Mouse (Mus musculus) C2C12 (cell line): ENCODE measurements at regions not wholly inside any gene's neighbourhood (a gene's known extent, or its start where the extent isn't known, plus 50 kb on each side); places are given as distances from the start of the nearest gene placed in this dataset.
A peak's percentile ranks its signal among the peaks of the same experiment; 100 is the strongest.

Source experiments
- H3K27me3 ChIP-seq: one replicate; pipeline ENCODE4 v1.6.1; 2011; ENCODE audit not compliant: control insufficient read depth, insufficient read depth, insufficient read length
- H3K36me3 ChIP-seq: one replicate; pipeline ENCODE4 v1.6.1; 2011; ENCODE audit not compliant: control insufficient read depth, insufficient read depth
- H3K4me3 ChIP-seq: one replicate; pipeline ENCODE4 v1.5.1; 2011; ENCODE audit warnings: mild to moderate bottlenecking, control low read depth; ENCODE audit not compliant: poor library complexity, insufficient read depth, severe bottlenecking
- H3K79me2 ChIP-seq: one replicate; pipeline ENCODE4 v1.6.1; 2011; ENCODE audit not compliant: control insufficient read depth, insufficient read depth
- H3K79me3 ChIP-seq: one replicate; pipeline ENCODE4 v1.6.1; 2011; ENCODE audit warnings: low read depth, control low read depth
- H3ac ChIP-seq: one replicate; pipeline ENCODE3; 2011; ENCODE audit warnings: low read depth; ENCODE audit not compliant: control insufficient read depth, insufficient read length
- CEBPB ChIP-seq: IDR thresholded peaks from one replicate; pipeline ENCODE4 v1.6.1; 2011; ENCODE audit warnings: low read depth, mild to moderate bottlenecking, control low read depth, moderate library complexity
- CTCF ChIP-seq: IDR thresholded peaks from one replicate; pipeline ENCODE4 v1.5.1; 2011; ENCODE audit not compliant: control insufficient read depth, insufficient read depth, insufficient read length
- FOSL1 ChIP-seq: IDR thresholded peaks from one replicate; pipeline ENCODE4 v1.8.0; 2011; ENCODE audit warnings: mild to moderate bottlenecking, low read length; ENCODE audit not compliant: poor library complexity, insufficient read depth, severe bottlenecking
- MAX ChIP-seq: IDR thresholded peaks from one replicate; pipeline ENCODE4 v1.6.1; 2011; ENCODE audit warnings: mild to moderate bottlenecking, control low read depth
- MYOD1 ChIP-seq: IDR thresholded peaks from one replicate; pipeline ENCODE4 v1.6.1; 2011; ENCODE audit warnings: low read depth; ENCODE audit not compliant: control insufficient read depth, insufficient read length
- MYOG ChIP-seq: IDR thresholded peaks from one replicate; pipeline ENCODE4 v1.6.1; 2011; ENCODE audit not compliant: control insufficient read depth, insufficient read length; ENCODE audit errors: extremely low read depth
- USF1 ChIP-seq: IDR thresholded peaks from one replicate; pipeline ENCODE4 v1.6.1; 2011; ENCODE audit warnings: low read depth, mild to moderate bottlenecking, control low read depth, moderate library complexity

- TF ChIP-seq MAX, result no peak
- no peak for TF ChIP-seq FOSL1
- no peak for TF ChIP-seq CTCF
- no peak for TF ChIP-seq USF1
- TF ChIP-seq MYOD1, result no peak
- TF ChIP-seq MYOG, result no peak
- no peak for TF ChIP-seq CEBPB
- Histone ChIP-seq H3K36me3 (no peaks in the 10 kb centered on the region), H3K79me2 (no peaks in the 10 kb centered on the region), H3ac (no peak overlapping the region), H3K79me3 (no peaks in the 10 kb centered on the region), H3K4me3 (no peak overlapping the region), H3K27me3 (no peaks in the 10 kb centered on the region)
These were observed 92.6 kb upstream of the Ctsc start for GRCm38 (mm10) chr7:88185120-88185796.

GRCm38 (mm10) chr7:88187555-88187954 is 90.3 kb upstream of the Ctsc start:
- no peaks in the 10 kb centered on the region for H3K79me3 ChIP-seq
- no peaks in the 10 kb centered on the region for H3K36me3 ChIP-seq
- TF ChIP-seq MYOG (no peak), FOSL1 (no peak), CEBPB (no peak), MAX (no peak), CTCF (no peak), MYOD1 (no peak), USF1 (no peak)
- H3K4me3 ChIP-seq, result no peak overlapping the region
- H3K79me2 ChIP-seq, result no peaks in the 10 kb centered on the region
- H3ac ChIP-seq, result no peak overlapping the region
- no peaks in the 10 kb centered on the region for H3K27me3 ChIP-seq

GRCm38 (mm10) chr7:88192771-88193170 is 85.1 kb upstream of the Ctsc start:
- H3K79me2 ChIP-seq, result no peaks in the 10 kb centered on the region
- no peaks in the 10 kb centered on the region for H3K27me3 ChIP-seq
- H3K79me3 ChIP-seq, result no peaks in the 10 kb centered on the region
- TF ChIP-seq CEBPB (no peak), MAX (no peak), MYOD1 (no peak), USF1 (no peak), MYOG (no peak), FOSL1 (no peak), CTCF (no peak)
- no peaks in the 10 kb centered on the region for H3K36me3 ChIP-seq
- no peak overlapping the region for H3ac ChIP-seq
- no peak overlapping the region for H3K4me3 ChIP-seq

GRCm38 (mm10) chr7:88199043-88199442 is 78.8 kb upstream of the Ctsc start:
- H3ac ChIP-seq, result no peak overlapping the region
- H3K27me3 ChIP-seq, result no peaks in the 10 kb centered on the region
- H3K79me2 ChIP-seq, result no peaks in the 10 kb centered on the region
- H3K4me3 ChIP-seq, result no peak overlapping the region
- no peaks in the 10 kb centered on the region for H3K79me3 ChIP-seq
- peak; percentile 24 for TF ChIP-seq USF1
- no peak for TF ChIP-seq CTCF
- H3K36me3 ChIP-seq, result no peaks in the 10 kb centered on the region

- Histone ChIP-seq H3ac (no peak overlapping the region), H3K36me3 (no peaks in the 10 kb centered on the region)
- TF ChIP-seq MYOD1 (no peak), CEBPB (peak; percentile 70), FOSL1 (peak; percentile 92)
These were observed 77.9 kb upstream of the Ctsc start for GRCm38 (mm10) chr7:88199929-88200538.

GRCm38 (mm10) chr7:88201658-88202364 is 76.1 kb upstream of the Ctsc start:
- Histone ChIP-seq H3K79me3 (no peaks in the 10 kb centered on the region), H3K36me3 (no peaks in the 10 kb centered on the region), H3ac (no peak overlapping the region), H3K4me3 (no peak overlapping the region), H3K79me2 (no peaks in the 10 kb centered on the region), H3K27me3 (no peaks in the 10 kb centered on the region)
- no peak for TF ChIP-seq MAX
- TF ChIP-seq CEBPB, result no peak
- no peak for TF ChIP-seq MYOD1
- no peak for TF ChIP-seq USF1
- TF ChIP-seq MYOG, result no peak
- TF ChIP-seq CTCF, result no peak

More at GRCm38 (mm10) chr7:88199929-88200538, 77.9 kb upstream of the Ctsc start:
- Histone ChIP-seq H3K27me3 (no peaks in the 10 kb centered on the region), H3K79me2 (no peaks in the 10 kb centered on the region), H3K79me3 (no peaks in the 10 kb centered on the region), H3K4me3 (no peak overlapping the region)
